Mouse (Mus musculus): ENCODE measurements around the gene Ampd3.

DNA sequence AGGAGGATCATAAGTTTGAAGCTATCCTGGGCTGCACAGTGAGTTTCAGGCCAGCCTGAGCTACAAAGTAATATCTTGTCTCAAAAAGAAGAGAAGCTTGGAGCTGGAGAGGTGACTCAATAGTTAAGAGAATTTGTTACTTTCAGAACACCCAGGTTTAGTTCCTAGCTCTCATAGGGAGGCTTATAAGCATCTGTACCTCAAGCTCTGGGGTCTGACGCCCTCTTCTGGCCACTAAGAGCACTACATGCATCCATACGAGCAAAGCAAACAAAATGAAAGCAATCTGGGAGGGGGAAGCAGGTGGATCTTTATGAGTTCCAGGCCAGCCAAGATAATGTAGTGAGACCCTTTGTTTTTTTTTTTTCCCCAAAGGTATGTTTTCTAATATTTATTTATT, 31.1 kb upstream of the Ampd3 start:
- no peak for TF ChIP-seq USF1 (IDR thresholded peaks at IDR 0.05; ENCODE audit: low read depth)
- TF ChIP-seq CTCF (IDR thresholded peaks at IDR 0.05; ENCODE audit: control insufficient read depth, insufficient read depth, insufficient read length), result no peak
- no peak for TF ChIP-seq MAX (IDR thresholded peaks at IDR 0.05)
- no peak for TF ChIP-seq CEBPB (IDR thresholded peaks at IDR 0.05; ENCODE audit: low read depth)

All from C2C12 (cell line).